ENCODE assay signal across 7 mouse cellular contexts in genomic region chr9:105131253-105132001, GRCm38 (mm10). TPM values are rescaled to one million over a fixed set of nuclear protein-coding genes. Genes with fewer than 3 reads are reported as not detected.
DNase-seq lines count a peak whose midpoint lies in the region; ATAC-seq lines count a peak whose summit lies in the region.

Nudt16 (minus strand) TSS chr9:105131824.

- WGBS in embryonic facial prominence, embryonic 11.5 days: under 1% methylated on average over 54 of the region's 60 CpGs
- WGBS in limb, embryonic 10.5 days: under 1% methylated on average over 60 of the region's 60 CpGs
- 1% methylated on average over 60 of the region's 60 CpGs for WGBS in midbrain, embryonic 13.5 days

- DNase-seq in adrenal gland, postnatal 14 days: peak; percentile 94
- DNase-seq in embryonic facial prominence, embryonic 11.5 days (ENCODE audit: low spot score): peak; percentile 93
- DNase-seq in kidney, adult 11 months: peak; percentile 92
- peak; percentile 89 for DNase-seq in limb, embryonic 10.5 days (ENCODE audit: low spot score)
- DNase-seq in spleen, adult 12 weeks (ENCODE audit: low spot score): peak; percentile 74

- H3K4me2 ChIP-seq in embryonic facial prominence, embryonic 11.5 days (ENCODE audit: low read depth, low read length): peak within 1 kb of the TSS; percentile 87
- H3K4me2 ChIP-seq in midbrain, embryonic 13.5 days (replicated peaks): peak within 1 kb of the TSS; percentile 88

- ATAC-seq in embryonic facial prominence, embryonic 11.5 days (replicated peaks; ENCODE audit: insufficient number of reproducible peaks, low FRiP score, low TSS enrichment, low read depth): peak; percentile 95
- ATAC-seq in granulocyte monocyte progenitor cell, adult 5-6 weeks (replicated peaks; ENCODE audit: poor library complexity, severe bottlenecking): peak; percentile 91
- ATAC-seq in midbrain, embryonic 13.5 days: peak; percentile 98

- peak within 1 kb of the TSS; percentile 75 for H3K9ac ChIP-seq in embryonic facial prominence, embryonic 11.5 days (replicated peaks; ENCODE audit: low read length)
- peak within 1 kb of the TSS; percentile 85 for H3K9ac ChIP-seq in midbrain, embryonic 13.5 days (replicated peaks)

- H3K4me1 ChIP-seq in embryonic facial prominence, embryonic 11.5 days (ENCODE audit: control insufficient read depth, insufficient read depth, low read length): 0 out of 2 replicates have a peak, but pooled peaks cover 2% of the 10 kb centered on the region
- H3K4me1 ChIP-seq in limb, embryonic 10.5 days: peaks cover 9% of the 10 kb centered on the region
- H3K4me1 ChIP-seq in midbrain, embryonic 13.5 days (replicated peaks): peaks cover 26% of the 10 kb centered on the region

- peak within 1 kb of the TSS; percentile 71 for H3K4me3 ChIP-seq in embryonic facial prominence, embryonic 11.5 days (ENCODE audit: low read depth, low read length)
- H3K4me3 ChIP-seq in limb, embryonic 10.5 days: peak within 1 kb of the TSS; percentile 82
- peak within 1 kb of the TSS; percentile 67 for H3K4me3 ChIP-seq in midbrain, embryonic 13.5 days (replicated peaks)

- no peaks in the 10 kb centered on the region for H3K36me3 ChIP-seq in embryonic facial prominence, embryonic 11.5 days (replicated peaks; ENCODE audit: control insufficient read depth, insufficient read depth, low read depth, low read length)
- no peaks in the 10 kb centered on the region for H3K36me3 ChIP-seq in limb, embryonic 10.5 days
- H3K36me3 ChIP-seq in midbrain, embryonic 13.5 days: no peaks in the 10 kb centered on the region

- H3K9me3 ChIP-seq in embryonic facial prominence, embryonic 11.5 days (replicated peaks; ENCODE audit: control insufficient read depth, low read length): no peaks in the 10 kb centered on the region
- H3K9me3 ChIP-seq in limb, embryonic 10.5 days (replicated peaks): no peaks in the 10 kb centered on the region
- no peaks in the 10 kb centered on the region for H3K9me3 ChIP-seq in midbrain, embryonic 13.5 days

- H3K27me3 ChIP-seq in embryonic facial prominence, embryonic 11.5 days (ENCODE audit: control insufficient read depth, insufficient read depth, low read length): no peaks in the 10 kb centered on the region
- 0 out of 2 replicates have a peak, but pooled peaks cover 13% of the 10 kb centered on the region for H3K27me3 ChIP-seq in limb, embryonic 10.5 days (ENCODE audit: low read depth, poor library complexity, severe bottlenecking)
- H3K27me3 ChIP-seq in midbrain, embryonic 13.5 days: no peaks in the 10 kb centered on the region

- no peak within 1 kb of the TSS for H3K27ac ChIP-seq in embryonic facial prominence, embryonic 11.5 days (replicated peaks; ENCODE audit: low read depth, low read length)
- peak within 1 kb of the TSS; percentile 85 for H3K27ac ChIP-seq in limb, embryonic 10.5 days
- H3K27ac ChIP-seq in midbrain, embryonic 13.5 days: peak within 1 kb of the TSS; percentile 94

RNA-seq across cellular contexts. Expression of gene Nudt16, which starts in this region (rescaled TPM):
- total RNA-seq in adrenal gland, postnatal 14 days (2021): 10.3 and 14.3 TPM in 2 replicates
- polyA plus RNA-seq in embryonic facial prominence, embryonic 11.5 days (2014; fragmentation: Nextera tagmentation; extraction: Ambion mirVana): 10.2 and 12.0 TPM in 2 replicates
- 14.6 and 18.7 TPM in 2 replicates for total RNA-seq in granulocyte monocyte progenitor cell, adult 5-6 weeks (2014; fragmentation: Nextera tagmentation)
- total RNA-seq in granulocyte monocyte progenitor cell, adult 5-6 weeks (2017): 7.5 and 8.2 TPM in 2 replicates
- polyA plus RNA-seq in limb, embryonic 10.5 days (2016; fragmentation: Nextera tagmentation; extraction: Ambion mirVana): 6.2 and 7.3 TPM in 2 replicates
- 26.3 and 26.6 TPM in 2 replicates for polyA plus RNA-seq in midbrain, embryonic 13.5 days (2015; fragmentation: Nextera tagmentation; extraction: Ambion mirVana)
